Mouse (Mus musculus) lung, embryonic 16.5 days (tissue): ENCODE results near the gene Abcg2. TPM values are rescaled to one million over a fixed set of nuclear protein-coding genes. Genes with fewer than 3 reads are reported as not detected.
"Not testable (repeated sequence)": the region's sequence is repeated elsewhere in the genome, so short reads cannot be mapped to it uniquely, and the experiment has no call there.

Experiments
- ATAC-seq: fragments of 200-750 bp; cut with Nextera tagmentation; 2 replicates; pipeline ENCODE4 v1.8.0; 2017; ENCODE audit warnings: low read depth, mild to moderate bottlenecking, moderate library complexity
- H3K27ac ChIP-seq: fragments of 300-500 bp; sonication (generic); 2 replicates; pipeline ENCODE4 v1.5.1; 2014; ENCODE audit warnings: mild to moderate bottlenecking, control low read depth, low read length
- H3K27me3 ChIP-seq: fragments of 300-500 bp; sonication (generic); 2 replicates; pipeline ENCODE4 v1.6.1; 2014; ENCODE audit warnings: low read depth, low read length, mixed read lengths; ENCODE audit not compliant: control insufficient read depth, insufficient read depth
- H3K36me3 ChIP-seq: fragments of 300-500 bp; sonication (generic); 2 replicates; pipeline ENCODE4 v1.6.1; 2014; ENCODE audit warnings: low read length; ENCODE audit not compliant: control insufficient read depth, insufficient read depth
- H3K4me1 ChIP-seq: fragments of 300-500 bp; sonication (generic); replicated peaks from 2 replicates; pipeline ENCODE4 v1.6.1; 2014; ENCODE audit warnings: low read length, mixed read lengths; ENCODE audit not compliant: control insufficient read depth, insufficient read depth
- H3K4me2 ChIP-seq: fragments of 300-500 bp; sonication (generic); 2 replicates; pipeline ENCODE4 v1.6.1; 2014; ENCODE audit warnings: low read depth, low read length, control low read depth
- H3K4me3 ChIP-seq: fragments of 300-500 bp; sonication (generic); 2 replicates; pipeline ENCODE4 v1.5.1; 2014; ENCODE audit warnings: mild to moderate bottlenecking, low read length, control low read depth
- H3K9ac ChIP-seq: fragments of 300-500 bp; sonication (generic); 2 replicates; pipeline ENCODE4 v1.6.1; 2014; ENCODE audit warnings: low read length, control low read depth
- H3K9me3 ChIP-seq: fragments of 300-500 bp; sonication (generic); 2 replicates; pipeline ENCODE4 v1.6.1; 2016; ENCODE audit warnings: low read length; ENCODE audit not compliant: control insufficient read depth
- WGBS: fragments of 180-500 bp; shearing (Covaris S2); extraction: QIAGEN DNeasy Blood & Tissue Kit; methylation state at CpG from one replicate; pipeline ENCODE4 v1.1.7; 2014; 5-methylcytosine and 5-hydroxymethylcytosine counted together
- polyA plus RNA-seq: library from polyadenylated mRNA; unstranded; fragments of >200 nt; fragmentation: Nextera tagmentation; extraction: Ambion mirVana; gene quantifications from 2 replicates; pipeline ENCODE4 v1.2.1, GENCODE M21; 2015

Gene Abcg2
- polyA plus RNA-seq, 1 experiment from 2014 or later: 56.7 TPM

DNA sequence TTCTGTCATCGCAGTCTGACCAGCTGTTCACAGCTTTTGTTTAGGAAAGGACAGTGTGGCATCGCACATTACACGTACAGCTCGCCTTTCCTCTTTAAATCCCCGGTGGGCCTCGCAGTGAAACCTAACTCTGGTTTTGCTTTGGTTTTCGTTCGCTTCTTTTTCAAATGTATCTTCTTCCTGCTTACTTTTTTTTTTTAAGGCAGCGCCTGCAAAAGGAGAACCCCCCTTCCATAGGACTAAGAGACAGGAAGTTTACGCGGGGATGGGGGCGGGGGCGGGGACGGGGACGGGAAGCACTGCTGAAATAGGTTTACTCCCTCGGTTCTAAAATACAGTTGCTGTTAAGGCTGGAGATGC lies 12.0 kb downstream of the Abcg2 start:
- 14% methylated on average over 16 of the region's 16 CpGs for WGBS
- H3K9ac ChIP-seq: peak overlapping the region; percentile 1; the same call in 1 of the 2 replicates

DNA sequence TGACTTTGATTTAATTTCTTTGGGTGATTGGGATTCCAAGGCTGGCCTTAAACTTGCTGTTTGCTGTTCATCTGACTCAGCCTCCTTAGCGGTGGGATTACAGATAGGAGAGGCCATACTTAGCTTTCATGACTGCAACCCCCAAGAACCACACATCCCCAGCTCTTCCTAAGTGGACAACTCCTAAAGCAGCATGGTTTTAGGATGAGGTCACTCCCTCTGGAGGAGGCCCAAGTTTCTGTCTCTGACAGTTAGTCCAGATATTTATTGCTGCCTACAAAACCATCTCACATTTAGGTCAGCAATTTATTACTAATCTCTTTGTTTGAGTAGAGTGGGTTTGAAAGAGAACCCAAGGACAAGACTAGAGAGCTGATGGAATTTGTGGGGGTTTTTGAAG lies 17.8 kb downstream of the Abcg2 start:
- not testable (repeated sequence) for H3K36me3 ChIP-seq, H3K4me2 ChIP-seq, H3K27me3 ChIP-seq, H3K9me3 ChIP-seq, H3K4me1 ChIP-seq, H3K9ac ChIP-seq, H3K4me3 ChIP-seq, H3K27ac ChIP-seq
- 44% methylated on average over 1 of the region's 1 CpGs for WGBS
- ATAC-seq: peak; percentile 32; the same call in 1 of the 2 replicates

More for the DNA sequence above, 12.0 kb downstream of the Abcg2 start:
- Histone ChIP-seq H3K9me3 (no peaks in the 10 kb centered on the region), H3K4me2 (peak overlapping the region; percentile 28), H3K27me3 (no peaks in the 10 kb centered on the region), H3K27ac (peak overlapping the region; percentile 45), H3K4me1 (no peaks in the 10 kb centered on the region), H3K4me3 (peak overlapping the region; percentile 27), H3K36me3 (no peaks in the 10 kb centered on the region)
- peak; percentile 88 for ATAC-seq

DNA sequence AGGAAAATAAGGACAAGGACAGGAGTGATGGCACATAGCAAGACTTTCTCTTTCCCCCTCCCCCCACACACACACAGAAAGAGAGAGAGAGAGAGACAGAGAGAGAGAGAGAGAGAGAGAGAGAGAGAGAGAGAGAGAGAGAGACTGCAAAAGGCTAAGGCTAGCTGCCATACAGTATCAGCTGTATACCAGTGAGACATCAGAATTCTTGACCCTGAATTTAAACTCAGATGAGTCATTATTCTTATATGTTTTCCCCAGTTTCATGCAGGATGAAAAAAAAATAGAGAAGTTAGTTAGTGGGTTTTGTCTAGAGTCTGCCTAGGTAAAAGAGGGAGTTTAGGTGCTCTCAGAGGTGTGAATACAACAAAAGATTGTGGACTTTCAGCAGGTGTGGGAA lies 18.7 kb downstream of the Abcg2 start:
- H3K27ac ChIP-seq, ATAC-seq, H3K36me3 ChIP-seq, H3K9ac ChIP-seq, H3K27me3 ChIP-seq, H3K4me1 ChIP-seq, H3K4me3 ChIP-seq, H3K4me2 ChIP-seq, H3K9me3 ChIP-seq: not testable (repeated sequence)

DNA sequence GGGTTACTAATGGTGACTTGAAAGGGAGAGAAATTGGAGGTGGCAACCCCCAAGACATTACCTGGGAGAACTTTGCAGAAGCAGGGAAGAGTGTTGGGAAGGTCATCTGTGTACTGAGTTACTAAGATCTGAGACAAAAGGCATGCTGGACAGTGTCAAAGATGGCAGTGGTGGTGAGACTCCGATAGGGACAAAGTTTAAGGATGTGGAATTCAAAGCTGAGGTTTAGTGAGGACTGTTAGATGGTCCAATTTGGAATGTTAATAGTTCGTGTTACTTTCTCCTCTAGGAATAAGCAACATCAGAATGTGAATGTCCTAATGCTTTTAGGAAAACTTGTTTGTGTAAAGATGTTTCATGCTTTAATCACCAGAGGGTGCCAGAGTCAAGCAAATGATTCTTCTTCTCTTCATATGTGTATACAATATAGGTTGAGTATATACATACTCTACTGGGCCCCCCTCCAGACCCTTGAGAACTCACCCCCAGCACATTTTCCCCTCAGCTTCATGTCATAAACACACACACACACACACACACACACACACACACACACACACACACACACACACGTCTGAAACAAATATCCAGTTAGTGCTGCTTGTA lies 19.3 kb downstream of the Abcg2 start:
- 56% methylated on average over 3 of the region's 3 CpGs for WGBS
- H3K27ac ChIP-seq, H3K36me3 ChIP-seq, H3K9ac ChIP-seq, H3K27me3 ChIP-seq, H3K9me3 ChIP-seq, H3K4me1 ChIP-seq, H3K4me2 ChIP-seq, H3K4me3 ChIP-seq: not testable (repeated sequence)
- peak; percentile 51 for ATAC-seq

DNA sequence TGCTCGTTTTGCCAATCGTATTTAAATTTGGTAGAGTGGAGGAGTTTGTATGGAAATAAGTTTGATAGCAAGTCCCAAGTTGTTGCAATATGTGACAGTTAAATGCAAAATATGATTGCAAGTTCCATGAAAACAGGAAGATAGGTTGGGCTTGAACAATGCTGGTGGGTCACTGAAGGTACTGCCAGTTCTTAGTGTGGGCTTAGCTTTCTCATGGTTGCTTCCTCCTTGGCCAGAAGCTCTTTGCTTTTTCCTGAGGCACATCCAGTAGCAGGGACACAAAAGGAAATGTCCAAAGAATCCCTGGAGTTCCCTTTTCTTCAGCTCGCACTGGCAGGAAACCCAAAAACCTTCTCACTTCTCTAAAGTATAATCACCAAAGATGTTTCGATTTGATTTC lies 22.3 kb downstream of the Abcg2 start:
- Histone ChIP-seq H3K9ac (no peak overlapping the region), H3K27ac (no peak overlapping the region), H3K4me1 (peaks cover 2% of the 10 kb centered on the region; the same call in 1 of the 2 replicates), H3K36me3 (no peaks in the 10 kb centered on the region), H3K4me3 (no peak overlapping the region), H3K4me2 (no peak overlapping the region), H3K27me3 (no peaks in the 10 kb centered on the region), H3K9me3 (peaks cover 11% of the 10 kb centered on the region; the same call in 1 of the 2 replicates)
- no peak for ATAC-seq
- WGBS: 86% methylated on average over 4 of the region's 4 CpGs

DNA sequence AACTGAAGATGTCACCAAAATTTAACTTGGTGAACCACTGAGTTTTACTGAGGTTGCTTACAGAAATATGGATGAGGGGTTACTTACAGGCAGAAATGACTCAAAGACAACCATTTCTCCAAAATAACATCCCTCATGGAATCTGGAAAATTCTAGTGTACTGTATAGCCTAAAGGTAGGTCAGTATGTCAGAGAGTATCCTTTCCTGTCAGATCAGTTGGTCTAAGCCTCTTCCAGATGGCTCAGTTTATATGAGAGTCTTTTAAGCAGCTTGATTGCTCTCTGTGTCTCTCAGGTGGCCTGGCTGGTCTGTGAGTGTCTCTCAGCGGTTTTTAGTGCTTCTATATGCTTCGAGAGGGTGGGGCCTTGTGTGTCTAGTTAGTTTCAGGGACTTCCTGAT lies 24.1 kb downstream of the Abcg2 start:
- Histone ChIP-seq H3K27ac (no peak overlapping the region), H3K9me3 (peaks cover 11% of the 10 kb centered on the region; the same call in 1 of the 2 replicates), H3K36me3 (no peaks in the 10 kb centered on the region), H3K9ac (no peak overlapping the region), H3K4me3 (no peak overlapping the region), H3K4me2 (no peak overlapping the region), H3K4me1 (no peaks in the 10 kb centered on the region), H3K27me3 (no peaks in the 10 kb centered on the region)
- ATAC-seq: no peak
- WGBS: 87% methylated on average over 2 of the region's 2 CpGs

DNA sequence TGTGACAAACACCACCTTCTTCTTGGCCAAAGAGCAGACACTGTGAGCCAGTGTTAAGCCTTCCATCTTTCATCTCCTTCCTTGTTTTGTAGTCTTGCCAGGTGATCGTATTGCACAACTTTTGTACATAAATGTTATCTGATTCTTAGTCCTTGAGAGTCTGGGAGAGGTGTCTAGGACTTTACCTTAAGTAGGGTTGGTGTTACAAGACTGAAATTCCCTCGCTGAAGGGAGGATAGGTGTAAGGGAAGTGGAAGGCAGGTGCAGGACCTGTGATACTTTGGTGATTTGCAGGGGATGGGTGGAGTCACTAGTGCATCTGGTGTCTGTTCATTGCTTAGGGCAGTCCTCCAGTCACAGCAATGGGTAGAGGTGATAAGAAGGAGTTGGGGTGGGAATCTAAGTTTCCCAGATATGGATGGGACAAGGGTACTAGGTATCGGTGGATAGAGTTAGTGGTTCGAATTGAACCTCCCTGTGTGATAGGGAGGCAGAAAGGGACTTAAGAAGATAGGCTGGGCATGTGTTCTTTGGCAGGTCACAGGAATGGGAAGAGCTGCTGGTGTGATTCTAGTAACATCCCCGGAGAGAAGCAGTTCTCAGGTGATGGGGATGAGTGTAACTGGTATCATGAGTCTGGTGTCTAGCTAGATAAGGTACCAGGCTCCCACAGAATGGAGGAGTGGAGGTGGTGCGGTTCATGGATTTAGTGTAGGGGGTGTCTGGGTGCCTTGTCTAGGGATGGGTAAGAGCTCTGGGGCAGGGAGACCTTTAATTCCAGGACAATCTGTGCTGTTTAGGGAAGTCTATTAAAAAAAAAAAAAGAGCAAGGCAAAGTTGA lies 25.8 kb downstream of the Abcg2 start:
- peak; percentile 26; the same call in 1 of the 2 replicates for ATAC-seq
- H3K27me3 ChIP-seq: no peaks in the 10 kb centered on the region
- no peaks in the 10 kb centered on the region for H3K4me1 ChIP-seq
- peaks cover 11% of the 10 kb centered on the region; the same call in 1 of the 2 replicates for H3K9me3 ChIP-seq
- no peak overlapping the region for H3K4me2 ChIP-seq
- no peak overlapping the region for H3K4me3 ChIP-seq
- 69% methylated on average over 6 of the region's 6 CpGs for WGBS
- no peaks in the 10 kb centered on the region for H3K36me3 ChIP-seq
- H3K9ac ChIP-seq: no peak overlapping the region
- no peak overlapping the region for H3K27ac ChIP-seq

DNA sequence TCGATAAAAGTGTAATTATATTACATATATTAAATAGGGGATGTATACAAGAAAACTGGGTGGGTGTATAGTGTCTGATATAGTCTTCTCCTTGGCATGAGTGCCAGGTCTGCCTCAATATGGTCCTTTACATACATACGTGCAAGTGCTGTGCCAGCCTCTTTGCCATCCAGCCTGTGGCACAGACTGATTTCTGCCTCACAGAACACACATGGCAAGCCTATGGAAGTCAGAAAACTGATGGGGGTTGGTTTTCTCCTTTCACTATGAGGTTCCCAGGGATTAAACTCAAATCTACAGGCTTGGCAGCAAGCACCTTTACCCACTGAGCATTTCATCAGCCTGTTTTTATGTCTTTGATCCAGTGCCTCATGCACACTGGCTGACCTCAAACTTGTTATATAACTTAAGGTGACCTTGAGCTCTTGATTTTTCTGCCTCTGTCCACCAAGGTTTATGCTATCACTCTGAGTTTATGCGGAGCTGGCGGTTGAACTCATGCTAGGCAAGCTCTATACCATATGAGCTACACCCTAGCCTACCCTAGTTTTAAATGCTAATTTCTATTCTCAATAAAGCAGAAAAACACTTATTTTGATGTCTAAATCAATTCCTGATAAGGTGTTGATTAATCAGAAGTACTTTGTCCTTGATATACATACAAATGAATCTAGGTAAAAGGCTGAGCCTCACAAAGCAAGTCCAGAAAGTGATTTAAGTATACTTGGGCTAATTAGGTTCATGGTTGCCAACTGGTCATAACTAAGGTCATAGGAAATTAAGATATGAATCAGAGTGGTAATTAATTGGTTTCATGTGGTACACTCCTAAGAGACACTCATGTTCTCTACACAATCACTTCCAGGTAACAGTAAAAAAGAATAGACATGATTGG lies 26.7 kb downstream of the Abcg2 start:
- H3K4me1 ChIP-seq: no peaks in the 10 kb centered on the region

DNA sequence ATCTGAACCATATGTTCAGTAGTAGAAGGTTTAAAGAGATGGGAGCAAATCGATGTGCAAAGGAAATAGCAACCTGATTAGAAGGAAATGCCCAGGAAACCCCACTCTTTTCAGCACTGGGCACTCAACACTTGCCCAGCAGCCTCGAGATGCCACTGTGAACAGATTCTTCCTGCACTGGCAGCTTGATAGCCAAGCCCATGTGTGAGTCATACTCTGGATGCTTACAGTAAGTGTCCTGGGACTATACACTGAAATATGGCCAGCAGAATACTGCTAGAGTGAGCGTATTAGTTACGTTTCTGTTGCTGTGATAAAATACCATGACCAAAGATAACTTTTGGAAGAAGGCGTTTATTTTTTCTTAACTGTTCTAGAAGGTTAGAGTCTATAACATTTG lies 39.8 kb downstream of the Abcg2 start:
- no peaks in the 10 kb centered on the region for H3K4me1 ChIP-seq
- H3K36me3 ChIP-seq: no peaks in the 10 kb centered on the region
- no peak overlapping the region for H3K4me2 ChIP-seq
- H3K27ac ChIP-seq: no peak overlapping the region
- no peak for ATAC-seq
- 76% methylated on average over 5 of the region's 5 CpGs for WGBS
- H3K9me3 ChIP-seq: no peaks in the 10 kb centered on the region
- H3K9ac ChIP-seq: no peak overlapping the region
- H3K27me3 ChIP-seq: no peaks in the 10 kb centered on the region
- no peak overlapping the region for H3K4me3 ChIP-seq

More for the DNA sequence above, 26.7 kb downstream of the Abcg2 start:
- Histone ChIP-seq H3K9ac (no peak overlapping the region), H3K9me3 (peaks cover 11% of the 10 kb centered on the region; the same call in 1 of the 2 replicates), H3K4me3 (no peak overlapping the region), H3K27ac (no peak overlapping the region), H3K36me3 (no peaks in the 10 kb centered on the region), H3K4me2 (no peak overlapping the region), H3K27me3 (no peaks in the 10 kb centered on the region)
- WGBS: 65% methylated on average over 4 of the region's 4 CpGs
- ATAC-seq: peak; percentile 56; the same call in 1 of the 2 replicates
